8 mouse cellular contexts compared by ENCODE assay signal in genomic region chr17:35234903-35235302, GRCm38 (mm10). TPM values are rescaled to one million over a fixed set of nuclear protein-coding genes. Genes with fewer than 3 reads are reported as not detected.
DNase-seq lines count a peak whose midpoint lies in the region; ATAC-seq and TF ChIP-seq lines count a peak whose summit lies in the region.
"Had no signal": no experiment of that assay in that cellular context is flagged by ENCODE, and none has a peak within 500 bp of the region (broad histone marks: within the 10 kb centered on the region; RNA-seq: fewer than 3 reads in every experiment).

No protein-coding gene starts in this region.

- H3K9me3 ChIP-seq in ES-Bruce4 (replicated peaks; ENCODE audit: control insufficient read depth, insufficient read depth, low read length, poor library complexity, severe bottlenecking) = no peaks in the 10 kb centered on the region
- H3K9me3 ChIP-seq in embryonic facial prominence, embryonic 11.5 days (replicated peaks; ENCODE audit: control insufficient read depth, low read length) = no peaks in the 10 kb centered on the region
- no peaks in the 10 kb centered on the region for H3K9me3 ChIP-seq in hindbrain, embryonic 13.5 days
- H3K9me3 ChIP-seq in liver, embryonic 12.5 days (replicated peaks) = no peaks in the 10 kb centered on the region
- H3K9me3 ChIP-seq in neural tube, embryonic 15.5 days (replicated peaks) = no peaks in the 10 kb centered on the region

- no peaks in the 10 kb centered on the region for H3K4me1 ChIP-seq in ES-Bruce4 (ENCODE audit: control insufficient read depth, insufficient read depth, low read length)
- no peaks in the 10 kb centered on the region for H3K4me1 ChIP-seq in embryonic facial prominence, embryonic 11.5 days (ENCODE audit: control insufficient read depth, insufficient read depth, low read length)
- H3K4me1 ChIP-seq in hindbrain, embryonic 13.5 days (replicated peaks) = peaks cover 54% of the 10 kb centered on the region
- peaks cover 59% of the 10 kb centered on the region for H3K4me1 ChIP-seq in liver, embryonic 12.5 days
- peaks cover 50% of the 10 kb centered on the region for H3K4me1 ChIP-seq in neural tube, embryonic 15.5 days

- peak overlapping the region; percentile 84 for H3K4me3 ChIP-seq in ES-Bruce4 (ENCODE audit: low read depth, low read length)
- peak overlapping the region; percentile 51 for H3K4me3 ChIP-seq in embryonic facial prominence, embryonic 11.5 days (ENCODE audit: low read depth, low read length)
- peak overlapping the region; percentile 58 for H3K4me3 ChIP-seq in hindbrain, embryonic 13.5 days
- H3K4me3 ChIP-seq in liver, embryonic 12.5 days = peak overlapping the region; percentile 77
- H3K4me3 ChIP-seq in neural tube, embryonic 15.5 days (replicated peaks) = peak overlapping the region; percentile 54

- H3K4me2 ChIP-seq in embryonic facial prominence, embryonic 11.5 days (ENCODE audit: low read depth, low read length) = peak overlapping the region; percentile 90
- peak overlapping the region; percentile 93 for H3K4me2 ChIP-seq in hindbrain, embryonic 13.5 days
- H3K4me2 ChIP-seq in liver, embryonic 12.5 days = peak overlapping the region; percentile 96
- H3K4me2 ChIP-seq in neural tube, embryonic 15.5 days = peak overlapping the region; percentile 95

- no peak for TF ChIP-seq POLR2A in ES-Bruce4 (IDR thresholded peaks at IDR 0.05; ENCODE audit: insufficient read depth, low read length)

- H3K27me3 ChIP-seq in ES-Bruce4 (ENCODE audit: control insufficient read depth, insufficient read depth, low read length, poor library complexity, severe bottlenecking) = no peaks in the 10 kb centered on the region
- H3K27me3 ChIP-seq in embryonic facial prominence, embryonic 11.5 days (ENCODE audit: control insufficient read depth, insufficient read depth, low read length) = no peaks in the 10 kb centered on the region
- no peaks in the 10 kb centered on the region for H3K27me3 ChIP-seq in hindbrain, embryonic 13.5 days
- no peaks in the 10 kb centered on the region for H3K27me3 ChIP-seq in liver, embryonic 12.5 days (replicated peaks)
- H3K27me3 ChIP-seq in neural tube, embryonic 15.5 days (replicated peaks) = no peaks in the 10 kb centered on the region

- no peak for TF ChIP-seq EP300 in ES-Bruce4 (IDR thresholded peaks at IDR 0.05; ENCODE audit: insufficient read depth, low read depth, low read length)

- H3K36me3 ChIP-seq in ES-Bruce4 (ENCODE audit: control insufficient read depth, insufficient read depth, low read length, poor library complexity, severe bottlenecking) = peaks cover 5% of the 10 kb centered on the region; the same call in 1 of the 2 replicates
- no peaks in the 10 kb centered on the region for H3K36me3 ChIP-seq in embryonic facial prominence, embryonic 11.5 days (replicated peaks; ENCODE audit: control insufficient read depth, insufficient read depth, low read depth, low read length)
- peaks cover 18% of the 10 kb centered on the region for H3K36me3 ChIP-seq in hindbrain, embryonic 13.5 days
- H3K36me3 ChIP-seq in liver, embryonic 12.5 days = peaks cover 30% of the 10 kb centered on the region
- H3K36me3 ChIP-seq in neural tube, embryonic 15.5 days = peaks cover 15% of the 10 kb centered on the region

- intact Hi-C loops in gastrocnemius, postnatal 14 days (cut with DNase I; ENCODE audit: low total_unique reads) = no loop called here

- H3K9ac ChIP-seq in ES-Bruce4 (ENCODE audit: low read depth, poor library complexity, severe bottlenecking) = peak overlapping the region; percentile 64
- H3K9ac ChIP-seq in embryonic facial prominence, embryonic 11.5 days (replicated peaks; ENCODE audit: low read length) = peak overlapping the region; percentile 95
- peak overlapping the region; percentile 91 for H3K9ac ChIP-seq in hindbrain, embryonic 13.5 days
- H3K9ac ChIP-seq in liver, embryonic 12.5 days = peak overlapping the region; percentile 90
- peak overlapping the region; percentile 68 for H3K9ac ChIP-seq in neural tube, embryonic 15.5 days (replicated peaks)

- peak; percentile 61 for DNase-seq in 416B (ENCODE audit: low read depth)
- peak; percentile 69 for DNase-seq in embryonic facial prominence, embryonic 11.5 days (ENCODE audit: low spot score)
- no peak for DNase-seq in gastrocnemius, postnatal 14 days

- TF ChIP-seq CTCF in ES-Bruce4 (IDR thresholded peaks at IDR 0.05; ENCODE audit: low read depth, low read length) = no peak

- H3K27ac ChIP-seq in ES-Bruce4 (ENCODE audit: insufficient read depth, low read length) = no peak overlapping the region
- H3K27ac ChIP-seq in embryonic facial prominence, embryonic 11.5 days (replicated peaks; ENCODE audit: low read depth, low read length) = peak overlapping the region; percentile 87
- H3K27ac ChIP-seq in hindbrain, embryonic 13.5 days = peak overlapping the region; percentile 96
- peak overlapping the region; percentile 90 for H3K27ac ChIP-seq in liver, embryonic 12.5 days
- peak overlapping the region; percentile 92 for H3K27ac ChIP-seq in neural tube, embryonic 15.5 days (replicated peaks)

- 8% methylated on average over 29 of the region's 31 CpGs for WGBS in embryonic facial prominence, embryonic 11.5 days
- 7% methylated on average over 31 of the region's 31 CpGs for WGBS in hindbrain, embryonic 13.5 days
- 1% methylated on average over 31 of the region's 31 CpGs for WGBS in liver, embryonic 12.5 days (ENCODE audit: insufficient replicate concordance)
- 7% methylated on average over 31 of the region's 31 CpGs for WGBS in neural tube, embryonic 15.5 days

- ATAC-seq in embryonic facial prominence, embryonic 11.5 days (replicated peaks; ENCODE audit: insufficient number of reproducible peaks, low FRiP score, low TSS enrichment, low read depth) = no peak
- no peak for ATAC-seq in hindbrain, embryonic 13.5 days (ENCODE audit: low FRiP score)
- no peak; the same call in 1 of the 2 replicates for ATAC-seq in liver, embryonic 12.5 days
- no peak for ATAC-seq in neural tube, embryonic 15.5 days (ENCODE audit: low FRiP score)

RNA-seq across cellular contexts. Expression of gene Nfkbil1, which starts 0.7 kb away (rescaled TPM):
- polyA plus RNA-seq in ES-Bruce4 (2011; ENCODE audit: insufficient read depth, insufficient read length, low read depth, missing spikeins) = 7.9 and 12.5 TPM in 2 replicates
- polyA plus RNA-seq in embryonic facial prominence, embryonic 11.5 days (2014; fragmentation: Nextera tagmentation; extraction: Ambion mirVana) = 3.1 and 4.0 TPM in 2 replicates
- 8.4 and 10.8 TPM in 2 replicates for polyA plus RNA-seq in hindbrain, embryonic 13.5 days (2015; fragmentation: Nextera tagmentation; extraction: Ambion mirVana)
- 5.7 and 6.4 TPM in 2 replicates for polyA plus RNA-seq in liver, embryonic 12.5 days (2016; fragmentation: Nextera tagmentation; extraction: Ambion mirVana)
- polyA plus RNA-seq in neural tube, embryonic 15.5 days (2015; fragmentation: Nextera tagmentation; extraction: Ambion mirVana) = 11.2 and 12.1 TPM in 2 replicates
- total RNA-seq in gastrocnemius, postnatal 14 days (2021) = 1 to 10 TPM; 7.6 to 7.9 TPM

RNA-seq across cellular contexts. Expression of gene Atp6v1g2, which starts 1.4 kb away (rescaled TPM):
- 2.3 and 4.2 TPM in 2 replicates for polyA plus RNA-seq in ES-Bruce4 (2011; ENCODE audit: insufficient read depth, insufficient read length, low read depth, missing spikeins)
- 6.2 and 7.9 TPM in 2 replicates for polyA plus RNA-seq in embryonic facial prominence, embryonic 11.5 days (2014; fragmentation: Nextera tagmentation; extraction: Ambion mirVana)
- 52.4 and 54.2 TPM in 2 replicates for polyA plus RNA-seq in hindbrain, embryonic 13.5 days (2015; fragmentation: Nextera tagmentation; extraction: Ambion mirVana)
- polyA plus RNA-seq in liver, embryonic 12.5 days (2016; fragmentation: Nextera tagmentation; extraction: Ambion mirVana) = 1.3 and 1.8 TPM in 2 replicates
- polyA plus RNA-seq in neural tube, embryonic 15.5 days (2015; fragmentation: Nextera tagmentation; extraction: Ambion mirVana) = 116 and 126 TPM in 2 replicates
- 1 to 10 TPM; 2.3 to 2.7 TPM for total RNA-seq in gastrocnemius, postnatal 14 days (2021)

RNA-seq across cellular contexts. Expression of gene Ddx39b, which starts 6.6 kb away (rescaled TPM):
- polyA plus RNA-seq in ES-Bruce4 (2011; ENCODE audit: insufficient read depth, insufficient read length, low read depth, missing spikeins) = 245 and 258 TPM in 2 replicates
- polyA plus RNA-seq in embryonic facial prominence, embryonic 11.5 days (2014; fragmentation: Nextera tagmentation; extraction: Ambion mirVana) = 664 and 669 TPM in 2 replicates
- polyA plus RNA-seq in hindbrain, embryonic 13.5 days (2015; fragmentation: Nextera tagmentation; extraction: Ambion mirVana) = 391 and 410 TPM in 2 replicates
- 258 and 267 TPM in 2 replicates for polyA plus RNA-seq in liver, embryonic 12.5 days (2016; fragmentation: Nextera tagmentation; extraction: Ambion mirVana)
- 334 and 376 TPM in 2 replicates for polyA plus RNA-seq in neural tube, embryonic 15.5 days (2015; fragmentation: Nextera tagmentation; extraction: Ambion mirVana)
- total RNA-seq in gastrocnemius, postnatal 14 days (2021) = 100 to 1,000 TPM in 1 of 2 experiments, 10 to 100 TPM in 1; 85.3 to 103 TPM

RNA-seq across cellular contexts. Expression of gene Gm16181, which starts 14.3 kb away (rescaled TPM):
- not detected in 2 replicates for polyA plus RNA-seq in ES-Bruce4 (2011; ENCODE audit: insufficient read depth, insufficient read length, low read depth, missing spikeins)
- not detected in 2 replicates for polyA plus RNA-seq in embryonic facial prominence, embryonic 11.5 days (2014; fragmentation: Nextera tagmentation; extraction: Ambion mirVana)
- 0.57 and 0.83 TPM in 2 replicates for polyA plus RNA-seq in hindbrain, embryonic 13.5 days (2015; fragmentation: Nextera tagmentation; extraction: Ambion mirVana)
- 0.42 TPM in 1 of 2 replicates, not detected in the other for polyA plus RNA-seq in liver, embryonic 12.5 days (2016; fragmentation: Nextera tagmentation; extraction: Ambion mirVana)
- 0.40 TPM in 1 of 2 replicates, not detected in the other for polyA plus RNA-seq in neural tube, embryonic 15.5 days (2015; fragmentation: Nextera tagmentation; extraction: Ambion mirVana)
- total RNA-seq in gastrocnemius, postnatal 14 days (2021) = not detected
- total RNA-seq: gastrocnemius, postnatal 36 days had no signal

RNA-seq across cellular contexts. Expression of gene H2-D1, which starts 27.6 kb away (rescaled TPM):
- 19.8 and 23.1 TPM in 2 replicates for polyA plus RNA-seq in ES-Bruce4 (2011; ENCODE audit: insufficient read depth, insufficient read length, low read depth, missing spikeins)
- polyA plus RNA-seq in embryonic facial prominence, embryonic 11.5 days (2014; fragmentation: Nextera tagmentation; extraction: Ambion mirVana) = 18.8 and 24.0 TPM in 2 replicates
- 73.4 and 73.6 TPM in 2 replicates for polyA plus RNA-seq in hindbrain, embryonic 13.5 days (2015; fragmentation: Nextera tagmentation; extraction: Ambion mirVana)
- 66.8 and 72.5 TPM in 2 replicates for polyA plus RNA-seq in liver, embryonic 12.5 days (2016; fragmentation: Nextera tagmentation; extraction: Ambion mirVana)
- polyA plus RNA-seq in neural tube, embryonic 15.5 days (2015; fragmentation: Nextera tagmentation; extraction: Ambion mirVana) = 143 and 196 TPM in 2 replicates
- total RNA-seq in gastrocnemius, postnatal 14 days (2021) = 10 to 100 TPM; 34.3 to 40.7 TPM
